Mouse (Mus musculus): ENCODE data around the gene Gorasp2.

DNA sequence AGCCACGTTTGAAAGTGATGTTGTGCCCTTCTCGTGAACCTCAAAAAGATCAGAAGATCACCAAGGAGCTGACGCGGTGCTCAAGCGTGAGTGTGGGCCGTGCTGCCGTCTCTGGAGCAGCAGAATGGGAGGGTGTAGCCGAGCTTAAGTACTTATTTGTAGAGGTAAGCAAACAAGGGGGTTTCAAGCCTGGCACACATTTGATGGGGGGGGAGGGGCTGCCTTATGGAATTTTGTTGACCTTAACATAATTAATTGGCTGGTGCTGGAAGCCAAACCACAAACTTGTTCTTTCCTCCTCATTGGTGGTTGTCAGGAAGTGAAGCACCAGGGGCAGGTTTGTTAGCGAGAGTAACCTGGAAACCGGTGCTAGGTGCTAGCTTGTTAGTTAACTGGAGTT, 34.3 kb downstream of the Gorasp2 start:
- TF ChIP-seq CTCF (IDR thresholded peaks at IDR 0.05) (no peak), POLR2A (IDR thresholded peaks at IDR 0.05; ENCODE audit: insufficient read depth, low read depth, low read length) (no peak)
